Mouse (Mus musculus) stomach, embryonic 16.5 days (tissue): ENCODE results near the gene Paxbp1. TPM values are rescaled to one million over a fixed set of nuclear protein-coding genes. Genes with fewer than 3 reads are reported as not detected.

Experiments used
- ATAC-seq: fragments of 200-750 bp; cut with Nextera tagmentation; 2 replicates; pipeline ENCODE4 v1.8.0; 2017; ENCODE audit warnings: moderate number of reproducible peaks, moderate TSS enrichment; ENCODE audit not compliant: insufficient read depth, low FRiP score
- H3K27ac ChIP-seq: fragments of 300-500 bp; sonication (generic); 2 replicates; pipeline ENCODE4 v1.5.1; 2014; ENCODE audit warnings: low read length
- H3K27me3 ChIP-seq: fragments of 300-500 bp; sonication (generic); 2 replicates; pipeline ENCODE4 v1.6.1; 2014; ENCODE audit warnings: low read length, control low read depth, mixed read lengths; ENCODE audit not compliant: control insufficient read depth, insufficient read depth
- H3K36me3 ChIP-seq: fragments of 300-500 bp; sonication (generic); 2 replicates; pipeline ENCODE4 v1.6.1; 2014; ENCODE audit warnings: low read length; ENCODE audit not compliant: control insufficient read depth, insufficient read depth
- H3K4me1 ChIP-seq: fragments of 300-500 bp; sonication (generic); 2 replicates; pipeline ENCODE4 v1.6.1; 2014; ENCODE audit warnings: low read length, control low read depth, mixed read lengths; ENCODE audit not compliant: control insufficient read depth, insufficient read depth
- H3K4me2 ChIP-seq: fragments of 300-500 bp; sonication (generic); 2 replicates; pipeline ENCODE4 v1.6.1; 2014; ENCODE audit warnings: low read depth, low read length, mixed read lengths
- H3K4me3 ChIP-seq: fragments of 300-500 bp; sonication (generic); replicated peaks from 2 replicates; pipeline ENCODE4 v1.5.1; 2014; ENCODE audit warnings: mild to moderate bottlenecking, low read length
- H3K9ac ChIP-seq: fragments of 300-500 bp; sonication (generic); 2 replicates; pipeline ENCODE4 v1.6.1; 2014; ENCODE audit warnings: low read length
- H3K9me3 ChIP-seq: fragments of 300-500 bp; sonication (generic); replicated peaks from 2 replicates; pipeline ENCODE4 v1.6.1; 2016; ENCODE audit warnings: low read length, control low read depth; ENCODE audit not compliant: control insufficient read depth
- WGBS: fragments of 180-500 bp; shearing (Covaris S2); extraction: QIAGEN DNeasy Blood & Tissue Kit; methylation state at CpG from one replicate; pipeline ENCODE4 v1.1.7; 2014; 5-methylcytosine and 5-hydroxymethylcytosine counted together
- polyA plus RNA-seq: library from polyadenylated mRNA; unstranded; fragments of >200 nt; fragmentation: Nextera tagmentation; extraction: Ambion mirVana; gene quantifications from 2 replicates; pipeline ENCODE4 v1.2.1, GENCODE M21; 2015

Paxbp1 gene
- polyA plus RNA-seq, 1 experiment from 2014 or later, result 46.5 TPM

- 2% methylated on average over 19 of the region's 19 CpGs for WGBS
- no peak for ATAC-seq
- Histone ChIP-seq H3K9me3 (no peaks in the 10 kb centered on the region), H3K9ac (peak overlapping the region; percentile 91), H3K27ac (peak overlapping the region; percentile 85), H3K4me1 (peaks cover 6% of the 10 kb centered on the region; the same call in 1 of the 2 replicates), H3K36me3 (no peaks in the 10 kb centered on the region), H3K27me3 (no peaks in the 10 kb centered on the region), H3K4me3 (peak overlapping the region; percentile 98), H3K4me2 (peak overlapping the region; percentile 78)
These were observed 34.3 kb downstream of the Paxbp1 start for GRCm38 (mm10) chr16:91009942-91010529.

- peaks cover 3% of the 10 kb centered on the region; the same call in 1 of the 2 replicates for H3K4me1 ChIP-seq
- H3K4me2 ChIP-seq, result no peak overlapping the region
- 78% methylated on average over 4 of the region's 4 CpGs for WGBS
- H3K36me3 ChIP-seq, result no peaks in the 10 kb centered on the region
- no peaks in the 10 kb centered on the region for H3K9me3 ChIP-seq
- no peak overlapping the region for H3K27ac ChIP-seq
- H3K4me3 ChIP-seq, result no peak overlapping the region
- no peak overlapping the region for H3K9ac ChIP-seq
- ATAC-seq, result 0 out of 2 replicates have a peak, but pooled peaks have one; percentile 13
- no peaks in the 10 kb centered on the region for H3K27me3 ChIP-seq
These were observed 39.3 kb downstream of the Paxbp1 start for GRCm38 (mm10) chr16:91004915-91005538.

GRCm38 (mm10) chr16:91001098-91001497 is 43.2 kb downstream of the Paxbp1 start:
- H3K9me3 ChIP-seq, result no peaks in the 10 kb centered on the region
- no peaks in the 10 kb centered on the region for H3K4me1 ChIP-seq
- ATAC-seq, result no peak
- no peak overlapping the region for H3K9ac ChIP-seq
- no peaks in the 10 kb centered on the region for H3K27me3 ChIP-seq
- 78% methylated on average over 2 of the region's 2 CpGs for WGBS
- H3K27ac ChIP-seq, result no peak overlapping the region
- H3K4me3 ChIP-seq, result no peak overlapping the region
- H3K36me3 ChIP-seq, result no peaks in the 10 kb centered on the region
- H3K4me2 ChIP-seq, result no peak overlapping the region

GRCm38 (mm10) chr16:90999827-91000226 is 44.5 kb downstream of the Paxbp1 start:
- no peak overlapping the region for H3K4me3 ChIP-seq
- H3K27ac ChIP-seq, result no peak overlapping the region
- H3K4me2 ChIP-seq, result no peak overlapping the region
- H3K9me3 ChIP-seq, result no peaks in the 10 kb centered on the region
- no peaks in the 10 kb centered on the region for H3K4me1 ChIP-seq
- H3K9ac ChIP-seq, result no peak overlapping the region
- H3K27me3 ChIP-seq, result no peaks in the 10 kb centered on the region
- H3K36me3 ChIP-seq, result no peaks in the 10 kb centered on the region
- no peak for ATAC-seq
- 83% methylated on average over 4 of the region's 4 CpGs for WGBS

GRCm38 (mm10) chr16:90997822-90998221 is 46.5 kb downstream of the Paxbp1 start:
- no peaks in the 10 kb centered on the region for H3K4me1 ChIP-seq
- H3K9ac ChIP-seq, result no peak overlapping the region
- no peaks in the 10 kb centered on the region for H3K36me3 ChIP-seq
- H3K27ac ChIP-seq, result no peak overlapping the region
- no peak overlapping the region for H3K4me3 ChIP-seq
- H3K9me3 ChIP-seq, result no peaks in the 10 kb centered on the region
- no peaks in the 10 kb centered on the region for H3K27me3 ChIP-seq
- ATAC-seq, result no peak
- no peak overlapping the region for H3K4me2 ChIP-seq
- WGBS, result 80% methylated on average over 3 of the region's 3 CpGs

GRCm38 (mm10) chr16:90996327-90997243 is 47.8 kb downstream of the Paxbp1 start:
- no peak overlapping the region for H3K9ac ChIP-seq
- no peaks in the 10 kb centered on the region for H3K9me3 ChIP-seq
- H3K4me1 ChIP-seq, result no peaks in the 10 kb centered on the region
- no peak for ATAC-seq
- H3K36me3 ChIP-seq, result no peaks in the 10 kb centered on the region
- 74% methylated on average over 7 of the region's 7 CpGs for WGBS
- no peak overlapping the region for H3K27ac ChIP-seq
- H3K4me3 ChIP-seq, result no peak overlapping the region
- H3K27me3 ChIP-seq, result no peaks in the 10 kb centered on the region
- H3K4me2 ChIP-seq, result no peak overlapping the region

GRCm38 (mm10) chr16:90995498-90995897 is 48.8 kb downstream of the Paxbp1 start:
- Histone ChIP-seq H3K4me2 (0 out of 2 replicates have a peak overlapping the region, but pooled peaks have one; percentile 3), H3K4me3 (no peak overlapping the region), H3K4me1 (no peaks in the 10 kb centered on the region), H3K27ac (peak overlapping the region; percentile 5; the same call in 1 of the 2 replicates), H3K36me3 (no peaks in the 10 kb centered on the region), H3K9me3 (no peaks in the 10 kb centered on the region), H3K9ac (no peak overlapping the region), H3K27me3 (no peaks in the 10 kb centered on the region)
- WGBS, result 62% methylated on average over 5 of the region's 5 CpGs
- ATAC-seq, result no peak

GRCm38 (mm10) chr16:90995023-90995422 is 49.3 kb downstream of the Paxbp1 start:
- no peaks in the 10 kb centered on the region for H3K9me3 ChIP-seq
- H3K27me3 ChIP-seq, result no peaks in the 10 kb centered on the region
- ATAC-seq, result no peak
- H3K4me1 ChIP-seq, result no peaks in the 10 kb centered on the region
- peak overlapping the region; percentile 5; the same call in 1 of the 2 replicates for H3K27ac ChIP-seq
- H3K4me3 ChIP-seq, result no peak overlapping the region
- WGBS, result 48% methylated on average over 4 of the region's 4 CpGs
- H3K4me2 ChIP-seq, result 0 out of 2 replicates have a peak overlapping the region, but pooled peaks have one; percentile 3
- H3K9ac ChIP-seq, result no peak overlapping the region
- H3K36me3 ChIP-seq, result no peaks in the 10 kb centered on the region

- no peak overlapping the region for H3K4me3 ChIP-seq
- H3K4me1 ChIP-seq, result no peaks in the 10 kb centered on the region
- no peaks in the 10 kb centered on the region for H3K36me3 ChIP-seq
- ATAC-seq, result no peak
- 91% methylated on average over 8 of the region's 8 CpGs for WGBS
- H3K4me2 ChIP-seq, result no peak overlapping the region
- no peak overlapping the region for H3K9ac ChIP-seq
- no peaks in the 10 kb centered on the region for H3K9me3 ChIP-seq
- no peak overlapping the region for H3K27ac ChIP-seq
- H3K27me3 ChIP-seq, result no peaks in the 10 kb centered on the region
These were observed 55.2 kb downstream of the Paxbp1 start for GRCm38 (mm10) chr16:90989162-90989561.
